Mouse (Mus musculus): Measurements from ENCODE around the gene Vps41.

DNA sequence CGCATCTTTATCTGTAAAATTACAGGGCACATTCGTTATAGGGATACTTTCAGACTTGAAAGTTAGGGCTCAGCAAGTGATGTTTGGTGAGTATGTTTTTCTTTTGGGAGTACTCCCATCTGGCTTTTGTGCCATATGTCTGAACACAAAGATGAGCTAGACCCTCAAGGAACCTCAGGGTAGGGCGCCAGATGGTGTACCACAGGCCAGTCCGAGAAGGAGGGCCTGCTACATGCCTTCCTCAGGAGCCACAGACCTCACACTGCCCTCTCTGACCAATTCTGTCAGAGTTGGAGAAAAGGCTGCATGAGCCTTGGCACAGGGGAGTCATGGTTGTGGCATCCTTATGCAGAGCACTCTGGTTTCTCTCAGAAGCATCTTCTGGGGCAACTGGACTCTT lies 125.5 kb downstream of the Vps41 start:
- no peak for TF ChIP-seq CTCF (IDR thresholded peaks at IDR 0.05; ENCODE audit: control insufficient read depth, insufficient read depth, insufficient replicate concordance, low read depth, low read length)
- no peak for TF ChIP-seq POLR2A (IDR thresholded peaks at IDR 0.05; ENCODE audit: control insufficient read depth, low read depth, low read length)
